Mouse (Mus musculus): ENCODE data around the gene Etnk2. TPM values are rescaled to one million over a fixed set of nuclear protein-coding genes. Genes with fewer than 3 reads are reported as not detected.

Gene Etnk2
- polyA plus RNA-seq, 1 experiment from 2014 or later, result 21.6 TPM

DNA sequence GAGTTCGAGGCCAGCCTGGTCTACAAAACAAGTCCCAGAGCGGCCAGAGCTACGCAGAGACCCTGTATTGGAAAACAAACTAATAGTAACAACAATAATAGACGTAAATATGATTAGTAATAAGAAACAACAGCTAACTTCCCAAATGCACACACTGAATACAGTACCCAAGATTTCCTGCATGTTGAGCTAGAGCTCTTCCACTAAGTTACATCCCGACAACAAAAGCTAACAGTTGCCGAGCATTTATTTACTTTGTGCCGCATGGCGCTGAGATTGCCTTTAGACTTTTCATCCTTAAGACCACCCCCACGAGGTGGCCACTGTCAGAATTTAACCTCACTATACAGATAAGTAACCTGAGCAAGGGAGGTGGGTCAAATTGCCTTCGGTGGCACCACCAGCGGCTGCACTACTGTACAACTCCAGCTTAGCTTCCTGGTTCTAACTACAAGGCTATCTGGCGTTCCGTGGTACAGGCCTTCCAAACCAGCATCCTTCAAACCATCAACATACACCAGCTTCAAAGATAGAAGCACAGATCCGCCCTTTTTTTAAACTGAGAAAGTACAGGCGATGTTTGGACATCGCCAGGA lies 58.7 kb downstream of the Etnk2 start:
- 31% methylated on average over 16 of the region's 16 CpGs for WGBS
- Histone ChIP-seq H3K9me3 (ENCODE audit: control insufficient read depth, low read length) (no peaks in the 10 kb centered on the region), H3K27ac (ENCODE audit: low read depth, low read length) (no peak overlapping the region), H3K4me3 (ENCODE audit: low read depth, low read length) (peak overlapping the region; percentile 62), H3K36me3 (ENCODE audit: control insufficient read depth, insufficient read depth, low read length) (no peaks in the 10 kb centered on the region), H3K4me2 (ENCODE audit: low read depth, low read length) (peak overlapping the region; percentile 98), H3K27me3 (ENCODE audit: control insufficient read depth, insufficient read depth, low read length) (no peaks in the 10 kb centered on the region), H3K4me1 (ENCODE audit: control insufficient read depth, insufficient read depth, low read length) (peaks cover 16% of the 10 kb centered on the region), H3K9ac (replicated peaks; ENCODE audit: low read depth, low read length) (peak overlapping the region; percentile 33; the same call in 1 of the 2 replicates)
- no peak for ATAC-seq (ENCODE audit: low read depth)

DNA sequence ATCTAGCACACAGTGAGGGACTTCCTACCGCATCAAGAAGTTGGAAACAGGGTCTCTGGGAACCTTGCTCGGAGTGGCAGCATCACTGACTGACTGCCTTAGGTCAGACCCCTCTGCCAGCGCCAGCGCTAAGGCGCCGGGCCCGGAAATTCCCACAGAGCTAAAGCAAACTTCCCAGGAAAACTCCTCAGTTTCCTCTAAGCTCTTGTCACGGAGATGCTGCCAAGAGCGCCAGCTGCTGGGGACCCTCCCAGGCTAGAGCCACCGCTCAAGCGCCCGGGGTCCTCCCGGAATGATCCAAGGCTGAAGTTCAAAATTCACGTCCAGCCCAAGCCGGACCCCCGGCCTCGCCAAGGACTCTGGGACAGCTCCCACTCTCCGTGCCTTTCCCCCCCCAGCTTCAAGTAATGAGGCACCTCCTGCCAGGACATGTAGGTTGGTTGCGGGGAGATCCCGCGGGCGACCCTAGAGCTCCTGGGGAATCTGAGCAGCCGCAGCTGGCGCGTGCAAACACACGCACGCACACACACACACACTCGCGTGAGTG lies 59.3 kb downstream of the Etnk2 start:
- Histone ChIP-seq H3K27ac (ENCODE audit: low read depth, low read length) (0 out of 2 replicates have a peak overlapping the region, but pooled peaks have one; percentile 4), H3K9ac (replicated peaks; ENCODE audit: low read depth, low read length) (peak overlapping the region; percentile 77), H3K4me2 (ENCODE audit: low read depth, low read length) (peak overlapping the region; percentile 98), H3K4me1 (ENCODE audit: control insufficient read depth, insufficient read depth, low read length) (peaks cover 13% of the 10 kb centered on the region), H3K27me3 (ENCODE audit: control insufficient read depth, insufficient read depth, low read length) (no peaks in the 10 kb centered on the region), H3K36me3 (ENCODE audit: control insufficient read depth, insufficient read depth, low read length) (no peaks in the 10 kb centered on the region), H3K4me3 (ENCODE audit: low read depth, low read length) (peak overlapping the region; percentile 62), H3K9me3 (ENCODE audit: control insufficient read depth, low read length) (no peaks in the 10 kb centered on the region)
- ATAC-seq (ENCODE audit: low read depth), result peak; percentile 36; the same call in 1 of the 2 replicates
- WGBS, result 0% methylated on average over 29 of the region's 29 CpGs

GRCm38 (mm10) chr1:133423166-133423542 lies 59.8 kb downstream of the Etnk2 start:
- H3K27ac ChIP-seq (ENCODE audit: low read depth, low read length), result peak overlapping the region; percentile 4; the same call in 1 of the 2 replicates
- peak overlapping the region; percentile 62 for H3K4me3 ChIP-seq (ENCODE audit: low read depth, low read length)
- H3K9ac ChIP-seq (replicated peaks; ENCODE audit: low read depth, low read length), result peak overlapping the region; percentile 77
- no peaks in the 10 kb centered on the region for H3K9me3 ChIP-seq (ENCODE audit: control insufficient read depth, low read length)
- WGBS, result under 1% methylated on average over 31 of the region's 31 CpGs
- peak; percentile 36 for ATAC-seq (ENCODE audit: low read depth)
- peaks cover 8% of the 10 kb centered on the region for H3K4me1 ChIP-seq (ENCODE audit: control insufficient read depth, insufficient read depth, low read length)
- no peaks in the 10 kb centered on the region for H3K27me3 ChIP-seq (ENCODE audit: control insufficient read depth, insufficient read depth, low read length)
- H3K36me3 ChIP-seq (ENCODE audit: control insufficient read depth, insufficient read depth, low read length), result no peaks in the 10 kb centered on the region
- peak overlapping the region; percentile 98 for H3K4me2 ChIP-seq (ENCODE audit: low read depth, low read length)

DNA sequence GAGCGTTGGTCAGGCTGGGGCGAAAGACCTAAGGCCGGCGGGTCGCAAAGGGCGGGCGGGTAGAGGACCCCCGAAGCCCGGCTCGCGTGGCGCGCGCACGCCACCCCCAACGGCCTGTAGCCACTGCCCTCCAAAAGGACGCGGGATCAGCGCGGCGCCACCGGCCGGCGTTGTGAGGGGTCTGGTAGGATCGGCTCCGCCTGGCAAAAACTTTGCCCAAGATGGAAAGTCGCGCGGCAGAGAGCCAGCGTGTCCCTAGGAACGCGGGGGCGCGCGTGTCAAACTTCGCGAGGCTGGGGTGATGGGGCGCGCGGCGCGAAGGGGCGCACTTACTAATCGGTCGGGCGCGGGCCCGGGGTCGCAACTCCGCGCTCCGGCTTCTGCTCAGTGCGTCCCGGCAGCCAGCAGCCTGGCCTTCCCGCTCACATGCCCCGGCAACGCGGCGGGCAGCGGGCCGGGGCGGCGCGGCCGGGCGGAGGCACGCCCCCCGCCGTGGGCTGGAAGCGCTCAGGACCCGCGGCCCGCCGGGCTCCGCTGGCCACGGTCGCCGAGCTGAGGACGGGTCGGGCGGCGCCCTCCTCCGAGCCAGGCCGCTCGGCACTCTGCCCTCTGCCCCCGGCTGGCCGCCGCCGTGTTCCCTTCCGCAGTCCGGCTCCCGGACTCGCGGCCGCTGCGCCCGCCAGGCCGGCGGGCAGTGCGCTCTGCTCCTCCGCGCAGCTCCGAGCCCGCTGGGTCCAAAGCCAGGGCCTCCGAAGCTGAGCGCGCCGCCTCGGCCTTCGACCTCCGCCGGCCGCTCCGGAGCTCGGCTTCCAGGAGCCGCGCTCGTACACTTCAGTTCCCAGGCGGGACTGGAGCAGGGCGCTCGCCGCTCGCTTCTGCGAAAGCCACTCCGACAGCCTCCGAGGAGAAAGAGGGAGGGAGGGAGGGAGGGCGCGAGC lies 60.4 kb downstream of the Etnk2 start, which contains the start of gene Sox13:
TSS of gene Sox13 (minus strand) at position 835 of the 938 bp plus-strand sequence.
- Histone ChIP-seq H3K9me3 (ENCODE audit: control insufficient read depth, low read length) (no peaks in the 10 kb centered on the region), H3K9ac (replicated peaks; ENCODE audit: low read depth, low read length) (peak within 1 kb of the TSS; percentile 77), H3K4me1 (ENCODE audit: control insufficient read depth, insufficient read depth, low read length) (0 out of 2 replicates have a peak, but pooled peaks cover 6% of the 10 kb centered on the region), H3K27ac (ENCODE audit: low read depth, low read length) (peak within 1 kb of the TSS; percentile 76), H3K36me3 (ENCODE audit: control insufficient read depth, insufficient read depth, low read length) (no peaks in the 10 kb centered on the region), H3K4me3 (ENCODE audit: low read depth, low read length) (peak within 1 kb of the TSS; percentile 62), H3K27me3 (ENCODE audit: control insufficient read depth, insufficient read depth, low read length) (no peaks in the 10 kb centered on the region), H3K4me2 (ENCODE audit: low read depth, low read length) (peak within 1 kb of the TSS; percentile 98)
- whole genome bisulfite sequencing, result under 1% methylated on average over 89 of the region's 128 CpGs
- peak; percentile 75 for ATAC-seq (ENCODE audit: low read depth)

GRCm38 (mm10) chr1:133424547-133425140 lies 61.3 kb downstream of the Etnk2 start:
- no peaks in the 10 kb centered on the region for H3K9me3 ChIP-seq (ENCODE audit: control insufficient read depth, low read length)
- peak overlapping the region; percentile 62; the same call in 1 of the 2 replicates for H3K4me3 ChIP-seq (ENCODE audit: low read depth, low read length)
- ATAC-seq (ENCODE audit: low read depth), result no peak
- no peaks in the 10 kb centered on the region for H3K27me3 ChIP-seq (ENCODE audit: control insufficient read depth, insufficient read depth, low read length)
- no peak overlapping the region for H3K9ac ChIP-seq (replicated peaks; ENCODE audit: low read depth, low read length)
- H3K36me3 ChIP-seq (ENCODE audit: control insufficient read depth, insufficient read depth, low read length), result no peaks in the 10 kb centered on the region
- H3K27ac ChIP-seq (ENCODE audit: low read depth, low read length), result no peak overlapping the region
- WGBS, result 59% methylated on average over 4 of the region's 4 CpGs
- 0 out of 2 replicates have a peak, but pooled peaks cover 6% of the 10 kb centered on the region for H3K4me1 ChIP-seq (ENCODE audit: control insufficient read depth, insufficient read depth, low read length)
- H3K4me2 ChIP-seq (ENCODE audit: low read depth, low read length), result no peak overlapping the region; the same call in 1 of the 2 replicates

Other genes starting within 250 kb of the Etnk2 start
- 25.9 and 37.1 TPM in 2 replicates for gene Ppp1r15b, start 232.4 kb upstream of the Etnk2 start, polyA plus RNA-seq (2014; fragmentation: Nextera tagmentation; extraction: Ambion mirVana)
- 25.5 and 27.9 TPM in 2 replicates for gene Plekha6, start 199.4 kb upstream of the Etnk2 start, polyA plus RNA-seq (2014; fragmentation: Nextera tagmentation; extraction: Ambion mirVana)
- not detected in 2 replicates for gene Golt1a, start 53.8 kb upstream of the Etnk2 start, polyA plus RNA-seq (2014; fragmentation: Nextera tagmentation; extraction: Ambion mirVana)
- not detected in 2 replicates for gene Kiss1, start 41.7 kb upstream of the Etnk2 start, polyA plus RNA-seq (2014; fragmentation: Nextera tagmentation; extraction: Ambion mirVana)
- gene Ren1, start 13.1 kb upstream of the Etnk2 start, polyA plus RNA-seq (2014; fragmentation: Nextera tagmentation; extraction: Ambion mirVana), result 0.39 and 0.83 TPM in 2 replicates
- gene Sox13, start 60.8 kb downstream of the Etnk2 start, polyA plus RNA-seq (2014; fragmentation: Nextera tagmentation; extraction: Ambion mirVana), result 4.0 and 5.2 TPM in 2 replicates
- gene Snrpe, start 246.7 kb downstream of the Etnk2 start, polyA plus RNA-seq (2014; fragmentation: Nextera tagmentation; extraction: Ambion mirVana), result 425 and 449 TPM in 2 replicates